Mouse (Mus musculus) cerebellum, adult (tissue): ENCODE data around the gene Crispld2.

ENCODE experiments used
- ATAC-seq: cut with Nextera tagmentation; 2 replicates; pipeline ENCODE4 v1.9.2; 2017; ENCODE audit warnings: mild to moderate bottlenecking, moderate library complexity, mixed read lengths; ENCODE audit not compliant: insufficient number of reproducible peaks, low FRiP score, low TSS enrichment

Crispld2 gene

DNA sequence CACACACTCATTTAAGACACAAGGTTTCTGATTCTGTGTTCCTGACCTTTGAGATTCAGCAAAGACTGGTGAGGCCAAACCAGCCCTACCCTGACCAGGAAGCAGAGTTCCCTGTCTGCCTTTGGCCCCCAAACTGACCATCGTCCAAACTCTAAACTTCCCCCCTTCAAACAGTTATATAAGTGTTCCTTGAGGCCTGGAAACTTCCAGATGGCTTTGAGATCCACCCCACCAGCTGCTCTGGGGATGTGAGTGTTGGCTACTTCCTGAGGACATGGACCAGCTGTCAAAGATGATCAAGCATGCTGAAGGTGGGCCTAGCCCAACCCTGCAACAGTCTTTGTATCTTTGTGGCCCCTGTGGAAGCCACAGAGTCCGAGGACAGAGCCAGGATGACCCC lies 64.8 kb downstream of the Crispld2 start:
- no peak for ATAC-seq

DNA sequence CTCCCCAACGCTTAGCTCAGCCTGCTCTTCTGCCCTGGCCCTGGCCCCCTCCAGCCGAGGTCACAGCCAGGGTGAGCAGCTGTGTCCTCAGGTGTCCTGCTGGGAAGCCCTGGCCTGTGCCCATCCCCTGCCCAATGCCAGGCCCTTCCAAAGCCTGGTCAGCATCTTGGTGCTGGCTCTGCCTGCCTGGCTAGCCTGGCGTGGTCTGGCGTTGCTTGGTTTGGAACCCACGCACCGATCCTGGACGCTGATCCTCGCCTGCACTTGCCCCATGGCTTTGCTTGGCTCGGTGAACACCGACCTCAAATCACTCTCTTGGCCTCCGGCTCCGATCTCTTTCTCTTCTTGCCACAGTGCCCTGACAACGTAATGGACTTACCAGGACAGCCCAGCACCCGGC lies 70.5 kb downstream of the Crispld2 start:
- peak; percentile 59; the same call in 1 of the 2 replicates for ATAC-seq

DNA sequence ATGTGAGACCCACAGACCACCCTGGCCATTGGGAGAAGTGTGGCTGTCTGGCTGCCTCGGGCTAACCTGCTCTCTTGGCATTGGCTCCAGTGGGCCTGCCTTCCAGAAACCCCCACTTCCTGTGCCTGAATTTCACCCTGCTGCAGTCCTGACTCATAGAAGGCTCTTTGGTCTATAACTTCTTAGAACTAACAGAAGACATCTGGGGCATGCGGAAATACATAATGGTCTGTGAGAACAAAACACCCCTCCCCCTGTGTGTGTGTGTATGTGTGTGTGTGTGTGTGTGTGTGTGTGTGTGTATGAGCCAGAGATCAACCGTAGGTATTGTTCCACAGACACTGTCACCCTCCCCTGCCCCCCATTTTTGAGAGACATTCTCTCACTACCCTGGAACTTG lies 71.1 kb downstream of the Crispld2 start:
- no peak for ATAC-seq

GRCm38 (mm10) chr8:120065611-120066010 lies 73.4 kb downstream of the Crispld2 start:
- no peak for ATAC-seq

DNA sequence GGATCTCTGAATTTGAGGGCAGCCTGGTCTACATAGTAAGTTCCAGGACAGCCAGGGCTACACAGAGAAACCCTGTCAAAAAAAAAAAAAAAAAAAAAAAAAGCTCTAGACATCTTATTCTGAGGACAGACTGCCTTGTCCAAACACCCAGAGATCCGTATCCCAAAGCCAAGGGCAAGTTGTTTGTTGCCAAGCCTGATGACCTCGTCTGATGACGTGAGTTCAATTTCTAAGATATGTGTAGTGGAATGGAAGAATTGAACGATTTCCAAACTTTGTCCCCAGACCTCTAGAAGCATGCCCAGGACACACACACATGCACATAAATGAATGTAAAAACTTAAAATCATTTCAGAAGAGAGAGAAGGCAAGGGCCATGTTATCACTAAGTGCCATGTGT lies 74.0 kb downstream of the Crispld2 start:
- ATAC-seq: no peak

DNA sequence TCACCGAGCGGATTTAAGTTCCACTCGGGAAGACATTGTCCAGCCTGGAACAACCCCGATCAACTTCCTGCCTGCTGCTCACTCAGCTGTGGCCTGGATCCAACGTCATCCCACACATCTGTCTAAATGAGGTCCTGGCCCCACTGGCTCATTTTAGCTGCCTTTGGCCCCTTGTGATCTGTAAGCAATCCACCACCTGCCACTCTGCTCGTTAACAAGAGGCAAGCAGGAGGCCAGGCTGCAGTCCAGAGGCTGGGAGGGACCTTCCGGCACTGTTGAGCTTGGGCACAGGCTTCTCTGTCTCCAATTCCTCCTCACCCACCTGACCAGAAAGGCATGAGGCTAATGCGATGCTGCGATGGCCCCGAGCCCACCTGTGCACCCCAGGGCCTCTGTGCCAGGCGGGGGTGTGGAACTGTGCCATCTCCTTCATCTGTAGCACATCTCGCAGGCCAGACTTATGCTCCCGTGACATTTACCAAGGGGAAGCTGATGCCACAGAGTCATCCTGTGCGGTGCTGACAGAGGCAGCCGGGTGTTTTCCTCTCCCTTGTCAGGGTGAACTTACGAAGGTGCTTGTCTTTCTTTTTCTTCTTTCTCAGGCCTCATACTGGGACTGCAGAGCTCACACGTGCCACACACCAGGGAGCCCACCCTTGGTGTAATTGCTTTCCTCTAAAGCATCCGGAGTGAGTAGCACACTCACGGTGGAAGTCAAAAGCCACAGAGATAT lies 75.9 kb downstream of the Crispld2 start:
- ATAC-seq: no peak

- ATAC-seq: peak; percentile 53
Measured at GRCm38 (mm10) chr8:120071684-120072083, 79.4 kb downstream of the Crispld2 start.

DNA sequence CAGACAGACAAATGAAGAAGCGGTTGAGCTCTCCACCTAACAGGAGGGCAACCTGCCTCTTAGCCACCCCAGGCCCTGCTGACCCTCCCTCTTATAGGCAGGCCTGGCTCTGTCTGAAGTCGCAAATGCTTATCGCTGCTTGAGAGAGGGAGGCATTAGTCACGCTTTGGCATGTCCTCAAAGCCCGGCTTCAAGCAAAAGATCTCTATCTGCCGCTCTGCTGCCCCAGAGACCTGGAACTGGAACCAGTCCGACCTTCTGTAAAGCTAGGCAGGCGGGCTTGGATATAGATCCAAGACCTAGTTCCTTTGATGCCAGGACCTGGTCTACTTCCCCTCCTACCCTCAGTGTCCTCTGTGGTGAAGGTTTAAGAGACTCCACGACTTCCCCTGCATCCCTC lies 80.0 kb downstream of the Crispld2 start:
- ATAC-seq: peak; percentile 47; the same call in 1 of the 2 replicates

- ATAC-seq: no peak
Measured at GRCm38 (mm10) chr8:120072827-120073226, 80.6 kb downstream of the Crispld2 start.

GRCm38 (mm10) chr8:120074516-120074915 lies 82.3 kb downstream of the Crispld2 start:
- ATAC-seq: no peak

GRCm38 (mm10) chr8:120075347-120075746 lies 83.1 kb downstream of the Crispld2 start:
- no peak for ATAC-seq

GRCm38 (mm10) chr8:120078080-120078479 lies 85.8 kb downstream of the Crispld2 start:
- no peak for ATAC-seq

DNA sequence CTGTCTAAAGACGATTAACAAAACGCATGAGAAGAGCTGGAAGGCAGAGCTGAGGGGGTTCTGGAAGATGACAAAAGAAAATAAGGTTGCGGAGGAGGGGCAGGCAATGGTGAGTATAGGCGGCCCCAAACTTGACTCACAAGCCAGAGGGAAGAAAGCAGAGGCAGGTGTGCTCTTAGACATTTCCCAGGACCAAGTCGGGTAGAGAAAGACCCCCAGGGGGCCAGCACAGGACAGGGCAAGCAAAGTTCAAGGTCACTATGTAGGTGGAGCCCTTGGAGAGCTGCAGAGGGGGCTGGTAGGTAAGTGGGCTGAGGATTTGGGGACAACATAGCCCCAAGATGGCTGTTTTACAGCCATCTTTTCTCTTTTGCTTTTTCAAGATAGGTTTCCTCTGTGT lies 87.1 kb downstream of the Crispld2 start:
- ATAC-seq: no peak

DNA sequence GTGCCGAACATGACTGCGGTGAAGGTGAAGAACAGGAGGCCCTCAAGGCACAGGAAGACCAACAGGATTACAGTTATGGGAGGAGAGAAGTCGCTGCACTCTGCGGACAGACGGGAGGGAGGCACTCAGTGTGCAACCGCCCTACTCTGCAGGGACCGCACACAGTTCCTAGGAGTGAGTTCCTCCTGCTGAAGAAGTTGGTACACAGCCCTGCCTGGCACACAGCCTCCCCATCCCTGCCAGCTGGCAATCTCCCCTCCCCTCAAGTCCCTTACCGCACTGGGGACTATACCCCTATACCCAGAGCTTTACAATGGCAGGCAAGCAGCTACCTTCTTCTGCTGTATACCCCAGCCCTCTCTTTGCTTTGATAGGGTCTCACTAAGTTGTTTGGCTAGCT lies 91.0 kb downstream of the Crispld2 start:
- ATAC-seq: no peak

- no peak for ATAC-seq
Measured at GRCm38 (mm10) chr8:120084783-120085182, 92.5 kb downstream of the Crispld2 start.

GRCm38 (mm10) chr8:120089511-120089910 lies 97.3 kb downstream of the Crispld2 start:
- no peak for ATAC-seq

DNA sequence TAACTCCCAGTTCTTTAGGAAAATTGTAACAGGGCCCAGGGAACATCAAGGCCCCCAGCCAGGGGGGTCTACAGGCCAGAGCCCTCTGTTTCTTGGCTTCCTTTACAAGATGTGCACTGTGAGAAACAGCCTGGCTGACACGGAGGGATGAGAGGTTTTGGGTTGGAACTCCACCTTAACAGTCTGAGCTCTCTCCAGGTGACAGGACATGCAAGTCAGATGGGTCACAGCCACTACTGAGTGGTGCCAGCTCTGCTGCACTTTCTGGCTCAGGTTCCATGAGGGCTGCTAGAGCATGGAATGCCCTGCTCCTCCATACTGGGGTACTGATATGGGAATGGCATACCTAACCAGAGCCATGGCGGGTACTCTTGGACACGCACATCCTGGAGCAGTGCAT lies 98.8 kb downstream of the Crispld2 start:
- peak; percentile 68; the same call in 1 of the 2 replicates for ATAC-seq

GRCm38 (mm10) chr8:120093103-120093502 lies 100.9 kb downstream of the Crispld2 start:
- ATAC-seq: no peak

DNA sequence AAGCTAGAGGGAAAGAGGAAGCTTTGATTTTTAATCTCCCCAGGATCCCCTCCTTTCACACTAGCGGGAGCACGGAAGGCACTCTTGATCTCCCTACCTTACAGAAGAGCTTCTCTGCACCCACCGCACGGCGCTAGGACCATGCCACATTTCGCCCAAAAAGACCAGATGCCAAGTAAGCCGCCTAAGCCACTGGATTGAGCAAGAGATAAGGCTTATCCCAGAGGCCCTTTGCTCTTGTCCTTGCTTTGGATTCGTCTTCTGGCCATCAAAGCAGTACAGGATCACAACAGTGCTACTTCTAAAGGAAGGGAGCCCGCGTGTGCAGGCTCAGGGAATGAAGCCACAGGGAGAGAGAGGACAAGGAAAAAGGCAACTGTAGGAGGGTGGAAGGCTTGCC lies 102.6 kb downstream of the Crispld2 start:
- ATAC-seq: no peak

DNA sequence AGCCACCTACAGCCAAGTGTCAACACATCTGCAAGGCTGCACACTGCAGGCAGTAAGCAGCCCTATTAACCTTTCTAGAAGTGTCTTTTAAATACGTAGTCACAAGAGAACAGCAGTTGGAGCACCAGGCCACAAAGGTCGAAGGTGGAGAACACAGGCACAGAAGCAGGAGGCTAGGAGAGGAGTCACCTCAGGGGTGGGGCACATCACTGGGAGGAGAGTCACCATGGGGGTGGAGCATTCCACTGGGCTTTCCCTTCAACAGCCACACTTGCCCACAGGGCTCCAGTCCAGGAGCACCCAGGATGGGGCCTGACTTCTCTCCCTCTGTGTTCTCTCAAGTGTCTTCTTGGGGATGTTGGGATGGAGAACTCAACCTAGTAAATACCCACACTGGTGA lies 104.2 kb downstream of the Crispld2 start:
- no peak for ATAC-seq

GRCm38 (mm10) chr8:120100388-120101067 lies 108.3 kb downstream of the Crispld2 start:
- ATAC-seq: 0 out of 2 replicates have a peak, but pooled peaks have one; percentile 5
